Mouse (Mus musculus) bone marrow, adult 2 months (tissue): ENCODE data around the gene Ccdc120. TPM values are rescaled to one million over a fixed set of nuclear protein-coding genes. Genes with fewer than 3 reads are reported as not detected.
"Not testable (repeated sequence)": the region's sequence is repeated elsewhere in the genome, so short reads cannot be mapped to it uniquely, and the experiment has no call there.

Experiments
- H3K27ac ChIP-seq: fragments of 200-500 bp; 2 replicates; pipeline ENCODE4 v1.5.1; 2012; ENCODE audit warnings: low read depth, mild to moderate bottlenecking, control low read depth, inconsistent platforms, low read length; ENCODE audit not compliant: control insufficient read depth, poor library complexity, insufficient read depth
- H3K4me1 ChIP-seq: fragments of 200-500 bp; 2 replicates; pipeline ENCODE4 v1.6.1; 2011; ENCODE audit warnings: low read length; ENCODE audit not compliant: control insufficient read depth, insufficient read depth
- H3K4me3 ChIP-seq: fragments of 200-500 bp; replicated peaks from 2 replicates; pipeline ENCODE3; 2011; ENCODE audit warnings: mild to moderate bottlenecking, low read depth, low read length, control low read depth; ENCODE audit not compliant: control insufficient read depth
- CTCF ChIP-seq: fragments of 200-500 bp; IDR thresholded peaks from 2 replicates; pipeline ENCODE4 v1.5.1; 2011; ENCODE audit warnings: low read length, control low read depth; ENCODE audit not compliant: control insufficient read depth, insufficient read depth
- POLR2A ChIP-seq: fragments of 200-500 bp; IDR thresholded peaks from 2 replicates; pipeline ENCODE4 v1.6.1; 2011; ENCODE audit warnings: low read depth, mild to moderate bottlenecking, control low read depth, low read length, borderline replicate concordance; ENCODE audit not compliant: control insufficient read depth
- WGBS: fragments of 180-500 bp; shearing (Covaris S2); methylation state at CpG from one replicate; pipeline ENCODE4 v1.1.7; 2018; 5-methylcytosine and 5-hydroxymethylcytosine counted together
- polyA plus RNA-seq: library from polyadenylated mRNA; stranded (reverse); fragments of >200 nt; gene quantifications from 2 replicates; pipeline ENCODE4 v1.2.4, GENCODE M21; 2011; ENCODE audit warnings: low replicate concordance; ENCODE audit not compliant: missing spikeins, insufficient read depth, insufficient read length

The Ccdc120 gene
- polyA plus RNA-seq, 1 experiment: 1.4 TPM

DNA sequence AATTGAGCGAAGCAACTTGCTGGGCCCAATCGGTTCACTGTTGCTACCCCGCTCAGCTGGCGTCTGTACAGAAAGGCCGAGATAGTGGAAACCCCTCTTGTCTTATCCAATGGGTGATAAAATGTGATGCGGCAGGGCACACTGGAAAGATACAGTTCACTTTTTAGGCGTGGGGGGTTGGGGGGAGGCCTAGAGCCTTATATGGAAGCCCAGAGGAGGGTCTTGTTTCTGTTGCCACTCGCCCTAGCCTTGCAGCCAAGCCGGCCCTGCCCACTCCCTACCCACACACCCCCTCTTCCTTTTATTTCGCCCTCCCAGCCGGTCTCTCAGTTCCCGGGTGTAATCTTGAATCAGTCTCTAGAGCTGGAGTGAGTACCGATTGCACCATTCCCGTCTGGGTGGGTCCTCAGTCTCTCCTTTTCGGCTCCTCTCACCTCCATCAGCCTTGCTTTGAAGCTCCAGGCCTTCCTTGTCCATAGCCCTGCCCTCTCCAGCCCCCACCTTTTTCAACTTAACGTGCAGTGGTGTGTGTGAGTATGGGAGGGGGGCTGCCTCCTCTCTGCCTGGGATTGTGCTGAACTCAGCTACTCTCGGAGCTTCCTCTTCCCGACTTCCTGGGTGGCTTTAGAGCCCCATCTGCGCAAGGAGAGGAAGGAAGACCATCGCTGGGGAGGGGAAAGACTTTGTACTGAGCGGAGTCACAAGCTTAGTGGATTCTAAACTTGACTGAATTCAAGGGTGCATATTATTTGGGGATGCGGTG is 13.1 kb upstream of the Ccdc120 start:
- WGBS: 10% methylated on average over 22 of the region's 22 CpGs
- peak overlapping the region; percentile 89 for H3K27ac ChIP-seq
- H3K4me1 ChIP-seq: no peaks in the 10 kb centered on the region
- TF ChIP-seq POLR2A (no peak), CTCF (no peak)
- H3K4me3 ChIP-seq: peak overlapping the region; percentile 97

DNA sequence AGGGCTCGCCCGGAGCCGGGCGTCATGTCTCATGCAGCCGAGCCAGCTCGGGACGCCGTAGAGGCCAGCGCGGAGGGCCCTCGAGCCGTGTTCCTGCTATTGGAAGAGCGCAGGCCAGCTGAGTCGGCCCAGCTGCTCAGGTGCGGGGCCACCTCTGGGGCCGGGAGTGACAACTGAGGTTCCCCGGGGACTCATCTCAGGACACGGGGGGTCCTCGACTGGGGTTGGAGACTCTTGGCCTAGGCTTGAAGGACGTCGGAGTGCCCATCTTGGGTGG is 12.2 kb upstream of the Ccdc120 start:
- H3K4me1 ChIP-seq: no peaks in the 10 kb centered on the region
- H3K4me3 ChIP-seq: peak overlapping the region; percentile 97
- no peak for TF ChIP-seq CTCF
- TF ChIP-seq POLR2A: no peak
- 22% methylated on average over 21 of the region's 21 CpGs for WGBS
- peak overlapping the region; percentile 89 for H3K27ac ChIP-seq

DNA sequence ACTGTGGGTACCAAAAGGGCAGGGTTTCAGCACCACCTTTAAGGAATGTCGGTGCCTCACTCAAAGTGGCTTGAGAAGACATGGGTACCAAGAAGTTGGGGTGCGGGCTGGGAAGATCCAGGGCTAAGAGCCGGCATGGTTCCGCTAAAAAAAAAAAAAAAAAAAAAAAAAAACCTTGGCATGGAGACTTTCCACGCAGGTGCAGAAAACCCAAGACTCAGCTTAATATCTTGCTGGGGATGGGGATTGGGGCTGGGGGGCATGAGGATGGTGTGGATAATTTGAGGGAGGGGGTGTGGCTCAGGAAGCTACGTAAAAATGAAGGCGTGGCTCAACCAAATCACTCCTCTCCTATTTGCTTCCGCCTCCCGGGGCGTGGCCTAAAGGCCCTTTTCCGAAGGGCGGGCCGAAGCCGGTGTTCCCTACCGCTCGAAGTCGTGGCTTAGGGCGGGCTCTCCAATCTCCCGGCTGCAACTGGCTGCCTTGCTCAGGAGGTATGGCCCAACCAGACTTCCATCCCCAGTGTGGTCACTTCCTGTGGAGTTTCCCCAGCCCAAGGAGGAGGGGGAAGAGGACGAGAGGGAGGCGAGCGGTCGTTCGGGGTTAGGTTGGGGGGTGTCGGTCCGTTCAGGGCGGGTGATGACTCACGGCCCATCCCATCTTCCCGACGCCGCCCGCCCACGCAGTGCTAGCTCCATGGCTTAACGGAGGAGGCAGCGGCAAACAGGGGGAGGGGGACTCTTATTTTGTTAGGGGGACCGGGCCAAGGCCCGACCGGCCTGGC is 11.6 kb upstream of the Ccdc120 start, which contains the start of gene Tfe3:
Tfe3 (plus strand) TSS at position 424 of the 784 bp plus-strand sequence.
- H3K27ac ChIP-seq: peak within 1 kb of the TSS; percentile 89
- 22% methylated on average over 29 of the region's 38 CpGs for WGBS
- TF ChIP-seq CTCF (no peak), POLR2A (peak; percentile 39; the same call in 1 of the 2 replicates)
- H3K4me1 ChIP-seq: no peaks in the 10 kb centered on the region
- H3K4me3 ChIP-seq: peak within 1 kb of the TSS; percentile 97

DNA sequence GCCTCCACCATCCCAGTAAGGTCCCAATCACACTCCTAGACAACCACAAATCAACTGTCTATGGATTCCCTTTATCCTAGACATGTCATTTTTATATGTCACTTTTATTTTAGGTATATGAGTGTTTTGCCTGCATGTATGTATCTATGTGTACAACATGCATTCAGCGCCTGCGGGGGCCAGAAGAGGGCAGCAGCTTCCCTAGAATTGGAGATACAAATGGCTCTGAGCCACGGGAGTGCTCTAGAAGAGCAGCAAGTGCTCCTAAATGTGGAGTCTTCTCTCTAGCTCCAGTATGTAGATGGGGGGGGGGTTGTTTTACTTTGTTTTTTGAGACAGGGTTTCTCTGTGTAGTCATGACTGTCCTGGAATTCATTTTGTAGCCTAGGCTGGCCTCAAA is 2.9 kb upstream of the Ccdc120 start:
- H3K27ac ChIP-seq, H3K4me1 ChIP-seq, H3K4me3 ChIP-seq: not testable (repeated sequence)
- WGBS: 11% methylated on average over 3 of the region's 3 CpGs

DNA sequence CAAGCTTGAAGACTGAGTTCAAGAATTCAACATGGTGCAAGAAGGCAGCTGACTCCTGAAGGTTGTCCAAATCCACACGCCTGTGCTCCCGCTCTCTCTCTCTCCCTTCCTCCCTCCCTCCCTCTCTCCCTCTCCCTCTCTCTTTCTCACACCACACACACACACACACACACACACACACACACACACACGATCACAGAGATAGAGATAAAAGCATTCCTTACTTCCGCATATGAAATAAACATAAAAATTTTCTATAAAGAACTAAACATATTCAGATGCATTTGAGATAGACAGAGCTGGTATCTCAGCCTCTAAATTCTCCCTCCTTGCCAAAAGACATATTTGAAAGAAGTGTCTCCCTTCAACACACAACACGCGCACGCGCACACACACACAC is 5.3 kb downstream of the Ccdc120 start:
- no peak overlapping the region for H3K27ac ChIP-seq
- 86% methylated on average over 8 of the region's 8 CpGs for WGBS
- no peak overlapping the region for H3K4me3 ChIP-seq
- no peak for TF ChIP-seq POLR2A
- no peak for TF ChIP-seq CTCF
- no peaks in the 10 kb centered on the region for H3K4me1 ChIP-seq

GRCm38 (mm10) chrX:7744940-7745339 is 5.8 kb downstream of the Ccdc120 start:
- Histone ChIP-seq H3K4me3 (no peak overlapping the region), H3K4me1 (no peaks in the 10 kb centered on the region), H3K27ac (no peak overlapping the region)
- TF ChIP-seq POLR2A: no peak
- no peak for TF ChIP-seq CTCF
- 58% methylated on average over 1 of the region's 1 CpGs for WGBS

GRCm38 (mm10) chrX:7743470-7743869 is 7.2 kb downstream of the Ccdc120 start:
- Histone ChIP-seq H3K4me3 (no peak overlapping the region), H3K4me1 (no peaks in the 10 kb centered on the region), H3K27ac (no peak overlapping the region)
- WGBS: 57% methylated on average over 5 of the region's 5 CpGs
- TF ChIP-seq CTCF: peak; percentile 28; the same call in 1 of the 2 replicates
- no peak for TF ChIP-seq POLR2A

- no peak for TF ChIP-seq CTCF
- TF ChIP-seq POLR2A: no peak
- H3K4me1 ChIP-seq: no peaks in the 10 kb centered on the region
- 67% methylated on average over 5 of the region's 5 CpGs for WGBS
- no peak overlapping the region for H3K27ac ChIP-seq
- H3K4me3 ChIP-seq: no peak overlapping the region
Observed at GRCm38 (mm10) chrX:7741103-7741502, 9.6 kb downstream of the Ccdc120 start.
